Mouse (Mus musculus) hindbrain, postnatal 0 days (tissue): ENCODE data around the gene Gfi1b. TPM values are rescaled to one million over a fixed set of nuclear protein-coding genes. Genes with fewer than 3 reads are reported as not detected.
A peak's percentile ranks its signal among the peaks of the same experiment; 100 is the strongest.

Source experiments
- ATAC-seq: fragments of 200-750 bp; cut with Nextera tagmentation; 2 replicates; pipeline ENCODE4 v1.8.0; 2017; ENCODE audit warnings: mild to moderate bottlenecking, moderate TSS enrichment, moderate library complexity
- DNase-seq: peaks from one replicate; pipeline ENCODE4 v3.0.0-alpha.2; 2015; ENCODE audit warnings: low spot score
- H3K27ac ChIP-seq: fragments of 300-500 bp; sonication (generic); 2 replicates; pipeline ENCODE4 v1.5.1; 2014; ENCODE audit warnings: mild to moderate bottlenecking
- H3K27me3 ChIP-seq: fragments of 300-500 bp; sonication (generic); 2 replicates; pipeline ENCODE4 v1.6.1; 2014; ENCODE audit warnings: low read length, mixed read lengths; ENCODE audit not compliant: insufficient read depth
- H3K36me3 ChIP-seq: fragments of 300-500 bp; sonication (generic); 2 replicates; pipeline ENCODE4 v1.6.1; 2014; ENCODE audit warnings: low read length, mixed read lengths; ENCODE audit not compliant: insufficient read depth
- H3K4me1 ChIP-seq: fragments of 300-500 bp; sonication (generic); 2 replicates; pipeline ENCODE4 v1.6.1; 2014; ENCODE audit warnings: antibody characterized with exemption, low read length, mixed read lengths; ENCODE audit not compliant: insufficient read depth
- H3K4me2 ChIP-seq: fragments of 300-500 bp; sonication (generic); 2 replicates; pipeline ENCODE4 v1.6.1; 2014; ENCODE audit warnings: low read depth, mild to moderate bottlenecking, low read length, moderate library complexity, mixed read lengths
- H3K4me3 ChIP-seq: fragments of 300-500 bp; sonication (generic); 2 replicates; pipeline ENCODE4 v1.5.1; 2014; ENCODE audit warnings: low read length
- H3K9ac ChIP-seq: fragments of 300-500 bp; sonication (generic); replicated peaks from 2 replicates; pipeline ENCODE4 v1.6.1; 2014; ENCODE audit warnings: mild to moderate bottlenecking, low read length, moderate library complexity, mixed read lengths
- H3K9me3 ChIP-seq: fragments of 300-500 bp; sonication (generic); 2 replicates; pipeline ENCODE4 v1.6.1; 2016; ENCODE audit warnings: low read length, mixed read lengths
- CTCF ChIP-seq: IDR thresholded peaks from 2 replicates; pipeline ENCODE4 v1.5.1; 2016; ENCODE audit warnings: antibody characterized with exemption, control low read depth, low read depth
- WGBS: fragments of 180-500 bp; shearing (Covaris S2); extraction: QIAGEN DNeasy Blood & Tissue Kit; methylation state at CpG from one replicate; pipeline ENCODE4 v1.1.7; 2014; 5-methylcytosine and 5-hydroxymethylcytosine counted together
- polyA plus RNA-seq: library from polyadenylated mRNA; unstranded; fragments of >200 nt; fragmentation: Nextera tagmentation; extraction: Ambion mirVana; gene quantifications from 2 replicates; pipeline ENCODE4 v1.2.1, GENCODE M21; 2015
- total RNA-seq: library from RNA; depleted of rRNA; stranded (reverse); fragments of >200 nt; gene quantifications from 2 replicates; pipeline ENCODE4 v1.2.3, GENCODE M21; 2014

Gfi1b gene
- total and polyA plus RNA-seq, 2 experiments from 2014 or later: not detected

DNA sequence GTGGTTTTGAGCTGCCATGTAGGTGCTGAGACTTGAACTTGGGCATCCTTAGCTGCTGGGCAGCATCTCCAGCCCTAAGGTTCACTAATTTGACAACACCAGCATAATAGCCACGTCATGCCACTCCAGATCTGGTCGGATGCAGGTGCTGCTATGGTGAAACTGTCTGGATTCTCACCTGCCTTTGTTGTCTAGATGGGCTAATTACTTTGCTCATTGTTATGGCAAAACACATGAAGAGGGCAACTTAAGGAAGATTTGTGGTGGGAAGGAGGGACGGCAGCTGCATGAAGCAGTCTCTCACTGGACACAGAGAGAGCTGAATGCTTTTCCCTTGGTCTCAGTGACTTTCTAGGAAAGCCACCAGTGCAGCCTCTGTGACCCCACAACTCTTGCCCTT is 4.3 kb upstream of the Gfi1b start:
- 72% methylated on average over 3 of the region's 3 CpGs for WGBS
- no peaks in the 10 kb centered on the region for H3K36me3 ChIP-seq
- H3K4me2 ChIP-seq: no peak overlapping the region
- no peak overlapping the region for H3K9ac ChIP-seq
- no peak for TF ChIP-seq CTCF
- H3K27me3 ChIP-seq: peaks cover 10% of the 10 kb centered on the region; the same call in 1 of the 2 replicates
- DNase-seq (no peak), ATAC-seq (no peak)
- H3K27ac ChIP-seq: no peak overlapping the region
- no peaks in the 10 kb centered on the region for H3K9me3 ChIP-seq
- no peak overlapping the region for H3K4me3 ChIP-seq
- no peaks in the 10 kb centered on the region for H3K4me1 ChIP-seq

DNA sequence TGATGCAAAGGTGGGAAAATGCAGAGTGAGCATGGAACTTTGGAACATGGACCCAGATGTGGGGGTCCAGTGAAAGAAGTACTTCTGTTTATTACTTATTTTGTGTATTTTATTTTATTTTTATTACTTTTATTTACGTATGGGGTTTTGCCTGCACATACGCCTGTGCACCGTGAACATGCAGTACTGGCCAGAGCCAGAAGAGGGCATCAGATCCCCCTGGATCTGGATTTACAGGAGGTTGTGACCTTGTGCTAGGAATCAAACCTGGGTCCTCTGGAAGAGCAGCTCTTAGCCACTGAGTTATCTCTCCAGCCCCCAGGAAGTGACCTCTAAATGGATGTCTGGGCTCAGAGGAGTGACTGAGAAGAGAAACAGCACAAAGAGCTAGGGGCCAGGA is 3.1 kb upstream of the Gfi1b start:
- no peak for DNase-seq
- H3K27me3 ChIP-seq: peaks cover 15% of the 10 kb centered on the region
- no peaks in the 10 kb centered on the region for H3K36me3 ChIP-seq
- no peak overlapping the region for H3K4me3 ChIP-seq
- no peaks in the 10 kb centered on the region for H3K4me1 ChIP-seq
- no peak overlapping the region for H3K27ac ChIP-seq
- no peak for ATAC-seq
- TF ChIP-seq CTCF: peak; percentile 11; the same call in 1 of the 2 replicates
- H3K9me3 ChIP-seq: no peaks in the 10 kb centered on the region
- no peak overlapping the region for H3K4me2 ChIP-seq
- 91% methylated on average over 3 of the region's 3 CpGs for WGBS
- no peak overlapping the region for H3K9ac ChIP-seq

DNA sequence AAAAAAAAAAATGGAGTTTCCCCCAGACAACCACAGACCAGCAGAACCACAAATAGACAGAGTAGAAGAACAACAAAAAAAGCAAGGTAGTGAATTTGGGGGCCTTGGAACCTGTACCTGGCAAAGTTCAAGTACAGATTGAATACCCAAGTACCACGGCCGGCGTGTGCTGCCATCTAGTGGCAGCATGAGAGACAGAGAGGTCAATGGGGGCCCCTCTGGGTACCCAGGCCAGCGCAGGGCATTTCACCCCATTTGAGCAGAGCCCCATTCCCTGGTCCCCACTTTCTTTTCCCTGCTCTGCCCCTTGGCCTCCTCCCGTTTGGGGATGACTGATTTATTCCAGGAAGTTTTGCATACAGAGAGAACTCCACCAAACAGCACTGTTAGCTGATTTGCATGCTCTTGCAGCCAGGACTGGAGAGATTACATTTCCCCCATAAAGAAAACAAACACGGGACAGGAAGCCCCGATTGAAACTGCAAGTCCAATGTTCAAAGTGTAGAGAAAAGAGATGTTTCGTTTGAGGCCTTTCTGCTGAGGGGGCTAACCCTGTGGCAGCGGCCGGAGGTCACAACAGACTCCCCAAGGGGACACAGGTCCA is 841 bp upstream of the Gfi1b start:
- Histone ChIP-seq H3K9ac (no peak overlapping the region), H3K27ac (no peak overlapping the region), H3K36me3 (no peaks in the 10 kb centered on the region), H3K4me3 (no peak overlapping the region), H3K4me2 (no peak overlapping the region), H3K9me3 (no peaks in the 10 kb centered on the region), H3K4me1 (no peaks in the 10 kb centered on the region), H3K27me3 (peaks cover 15% of the 10 kb centered on the region)
- peak; percentile 73 for TF ChIP-seq CTCF
- DNase-seq (peak; percentile 51), ATAC-seq (no peak)
- 24% methylated on average over 10 of the region's 10 CpGs for WGBS

- Histone ChIP-seq H3K27me3 (peaks cover 15% of the 10 kb centered on the region), H3K4me3 (no peak overlapping the region)
- ATAC-seq: no peak
These were observed 671 bp downstream of the Gfi1b start for GRCm38 (mm10) chr2:28621111-28621510.

GRCm38 (mm10) chr2:28620522-28620921 is 1.3 kb downstream of the Gfi1b start:
- DNase-seq (no peak), ATAC-seq (no peak)
- Histone ChIP-seq H3K36me3 (no peaks in the 10 kb centered on the region), H3K4me2 (no peak overlapping the region), H3K4me3 (no peak overlapping the region), H3K27me3 (peaks cover 15% of the 10 kb centered on the region), H3K9ac (no peak overlapping the region), H3K9me3 (no peaks in the 10 kb centered on the region), H3K27ac (no peak overlapping the region), H3K4me1 (no peaks in the 10 kb centered on the region)
- WGBS: 60% methylated on average over 10 of the region's 10 CpGs
- TF ChIP-seq CTCF: no peak

More at GRCm38 (mm10) chr2:28621111-28621510, 671 bp downstream of the Gfi1b start:
- WGBS: 20% methylated on average over 2 of the region's 2 CpGs
- Histone ChIP-seq H3K36me3 (no peaks in the 10 kb centered on the region), H3K9ac (no peak overlapping the region), H3K9me3 (no peaks in the 10 kb centered on the region), H3K27ac (no peak overlapping the region), H3K4me2 (no peak overlapping the region), H3K4me1 (no peaks in the 10 kb centered on the region)
- TF ChIP-seq CTCF: no peak
- no peak for DNase-seq

- H3K4me3 ChIP-seq: no peak overlapping the region
These were observed 2.4 kb downstream of the Gfi1b start for GRCm38 (mm10) chr2:28619369-28619768.

DNA sequence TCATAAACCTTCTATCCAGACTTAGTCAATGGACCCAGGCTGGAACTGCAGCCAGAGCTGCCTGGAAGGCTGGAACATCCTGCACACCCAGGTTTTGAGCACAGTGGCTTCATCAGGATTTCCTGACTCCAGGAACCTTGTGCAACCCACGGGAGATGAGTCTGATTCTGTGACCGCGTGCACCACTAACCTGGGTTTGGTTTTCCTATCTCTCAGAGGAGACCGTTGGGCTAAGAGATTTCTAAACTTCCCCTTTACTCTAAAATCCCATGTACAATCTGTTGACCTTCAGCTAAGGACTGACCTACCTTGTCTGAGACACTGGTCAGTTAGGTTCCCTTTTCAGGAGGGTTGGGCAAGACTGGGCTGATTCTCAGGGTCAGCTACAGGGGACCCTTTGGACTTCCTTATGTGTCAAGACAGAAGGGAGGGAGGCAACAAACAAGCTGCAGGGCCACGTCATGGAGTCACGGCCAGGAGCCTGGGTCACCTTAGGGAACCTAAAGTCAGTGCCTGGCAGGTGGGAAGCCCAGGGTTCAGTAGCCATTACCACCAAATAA is 2.9 kb downstream of the Gfi1b start:
- no peak for ATAC-seq
- 84% methylated on average over 6 of the region's 6 CpGs for whole genome bisulfite sequencing
- TF ChIP-seq CTCF: no peak

More at GRCm38 (mm10) chr2:28619369-28619768, 2.4 kb downstream of the Gfi1b start:
- no peaks in the 10 kb centered on the region for H3K4me1 ChIP-seq
- DNase-seq (no peak), ATAC-seq (no peak)
- H3K27ac ChIP-seq: no peak overlapping the region
- H3K9me3 ChIP-seq: no peaks in the 10 kb centered on the region
- H3K36me3 ChIP-seq: no peaks in the 10 kb centered on the region
- TF ChIP-seq CTCF: no peak
- no peak overlapping the region for H3K9ac ChIP-seq
- peaks cover 15% of the 10 kb centered on the region for H3K27me3 ChIP-seq
- 85% methylated on average over 6 of the region's 6 CpGs for WGBS
- no peak overlapping the region for H3K4me2 ChIP-seq

More for the DNA sequence above, 2.9 kb downstream of the Gfi1b start:
- Histone ChIP-seq H3K4me3 (no peak overlapping the region), H3K9me3 (no peaks in the 10 kb centered on the region), H3K4me2 (no peak overlapping the region), H3K27ac (no peak overlapping the region), H3K4me1 (no peaks in the 10 kb centered on the region), H3K36me3 (no peaks in the 10 kb centered on the region), H3K9ac (no peak overlapping the region), H3K27me3 (peaks cover 15% of the 10 kb centered on the region)
- DNase-seq: no peak
